Mouse (Mus musculus) MEL-GATA-1-ER (cell line): ENCODE measurements at regions not wholly inside any gene's neighbourhood (a gene's known extent, or its start where the extent isn't known, plus 50 kb on each side); places are given as distances from the start of the nearest gene placed in this dataset.

Source experiments
- DNase-seq: peaks from one replicate; pipeline ENCODE4 v3.0.0-alpha.2; 2012; ENCODE audit warnings: low read depth; ENCODE audit errors: extremely low read depth

DNA sequence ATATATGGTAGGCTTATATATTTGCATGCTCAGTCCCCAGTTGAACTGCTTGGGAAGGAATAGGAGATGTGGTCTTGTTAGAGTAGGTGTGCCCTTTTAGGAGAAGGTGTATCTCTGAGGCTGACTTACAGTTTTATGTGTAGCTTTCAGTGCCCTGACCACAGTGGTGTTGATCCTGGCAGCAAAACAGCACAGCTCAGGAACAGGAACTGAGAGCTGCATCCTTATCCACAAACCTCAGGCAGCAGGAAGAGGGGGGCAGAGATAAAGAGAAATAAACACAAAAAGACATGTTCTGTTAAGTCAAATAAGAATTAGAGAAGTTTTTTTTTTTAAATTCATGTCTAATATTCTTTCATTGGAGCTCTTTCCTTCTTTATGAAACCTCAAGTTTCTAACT lies 487.4 kb upstream of the Lrrc4c start:
- peak; percentile 90 for DNase-seq

DNA sequence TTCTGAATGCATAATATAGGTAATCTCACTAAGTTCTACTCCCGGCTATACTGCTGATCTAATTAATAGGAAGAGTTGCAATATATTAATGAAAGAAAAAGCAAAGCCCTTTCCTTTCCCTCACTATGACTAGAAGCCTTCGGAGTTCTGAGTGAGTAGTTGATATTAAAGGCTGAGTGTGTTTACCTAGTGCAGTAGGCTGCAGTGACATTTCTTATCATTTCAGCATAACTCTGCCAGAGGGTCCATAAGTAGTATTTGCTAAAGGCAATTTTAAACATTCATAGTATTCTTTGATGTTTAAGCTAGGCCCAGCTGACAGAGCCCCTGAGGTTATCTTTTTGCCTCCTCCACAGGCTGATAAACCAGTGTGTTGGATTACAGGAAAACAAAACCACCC lies 484.5 kb upstream of the Lrrc4c start:
- no peak for DNase-seq

DNA sequence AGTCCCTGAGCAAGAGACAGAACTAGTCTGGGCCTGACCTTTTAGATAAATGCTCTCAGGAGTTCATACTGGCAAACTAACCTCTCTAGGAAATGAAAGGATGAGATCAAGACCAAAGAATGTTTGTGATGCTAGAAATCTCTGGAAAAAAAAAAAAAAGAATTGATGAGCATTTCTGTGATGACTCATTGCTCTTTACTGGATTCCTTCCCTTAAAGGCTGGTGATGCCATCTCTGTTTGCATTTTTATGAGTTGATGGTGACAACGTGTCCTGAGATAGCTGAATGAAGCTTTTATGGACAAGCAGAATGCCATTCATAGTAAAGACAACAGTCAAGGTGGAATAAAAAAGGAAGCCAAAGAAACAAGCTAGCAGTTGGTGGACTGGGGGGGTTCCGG lies 478.4 kb upstream of the Lrrc4c start:
- no peak for DNase-seq
